Mouse (Mus musculus) thymus, adult 2 months (tissue): Measurements from ENCODE around the gene Hs3st4. TPM values are rescaled to one million over a fixed set of nuclear protein-coding genes. Genes with fewer than 3 reads are reported as not detected.

Source experiments
- DNase-seq: peaks from one replicate; pipeline ENCODE4 v3.0.0; 2021
- H3K27ac ChIP-seq: fragments of 200-500 bp; 2 replicates; pipeline ENCODE4 v1.5.1; 2012; ENCODE audit warnings: low read length, control low read depth; ENCODE audit not compliant: control insufficient read depth, insufficient read depth
- H3K27me3 ChIP-seq: fragments of 200-500 bp; 2 replicates; pipeline ENCODE4 v1.6.1; 2012; ENCODE audit warnings: mild to moderate bottlenecking, low read length, moderate library complexity, mixed read lengths; ENCODE audit not compliant: control insufficient read depth, insufficient read depth
- H3K36me3 ChIP-seq: fragments of 200-500 bp; 2 replicates; pipeline ENCODE4 v1.6.1; 2012; ENCODE audit warnings: mild to moderate bottlenecking, low read length, moderate library complexity; ENCODE audit not compliant: control insufficient read depth, insufficient read depth
- H3K4me1 ChIP-seq: fragments of 200-500 bp; replicated peaks from 2 replicates; pipeline ENCODE4 v1.6.1; 2012; ENCODE audit warnings: low read length; ENCODE audit not compliant: control insufficient read depth, insufficient read depth
- H3K4me3 ChIP-seq: fragments of 200-500 bp; 2 replicates; pipeline ENCODE4 v1.5.1; 2012; ENCODE audit warnings: mild to moderate bottlenecking, low read length, control low read depth, moderate library complexity; ENCODE audit not compliant: control insufficient read depth, insufficient read depth
- CTCF ChIP-seq: fragments of 200-500 bp; IDR thresholded peaks from 2 replicates; pipeline ENCODE4 v1.5.1; 2012; ENCODE audit warnings: mild to moderate bottlenecking, control low read depth, low read length, moderate library complexity, borderline replicate concordance; ENCODE audit not compliant: control insufficient read depth, poor library complexity, insufficient read depth; ENCODE audit errors: extremely low read depth
- POLR2A ChIP-seq: fragments of 200-500 bp; IDR thresholded peaks from 2 replicates; pipeline ENCODE4 v1.6.1; 2012; ENCODE audit warnings: mild to moderate bottlenecking, low read length, control low read depth, moderate library complexity; ENCODE audit not compliant: control insufficient read depth, poor library complexity, insufficient read depth; ENCODE audit errors: extremely low read depth
- WGBS: fragments of 180-500 bp; shearing (Covaris S2); methylation state at CpG from one replicate; pipeline ENCODE4 v1.1.7; 2018; 5-methylcytosine and 5-hydroxymethylcytosine counted together
- polyA plus RNA-seq: library from polyadenylated mRNA; depleted of rRNA; stranded (reverse); fragments of >200 nt; gene quantifications from 2 replicates; pipeline ENCODE4 v1.2.3, GENCODE M21; 2012

Gene Hs3st4
- polyA plus RNA-seq, 1 experiment: 0.03 TPM

- H3K4me1 ChIP-seq: no peaks in the 10 kb centered on the region
- DNase-seq: no peak
- H3K4me3 ChIP-seq: no peak overlapping the region
- H3K36me3 ChIP-seq: no peaks in the 10 kb centered on the region
- no peak overlapping the region for H3K27ac ChIP-seq
- WGBS: 95% methylated on average over 1 of the region's 1 CpGs
- TF ChIP-seq POLR2A (no peak), CTCF (no peak)
- H3K27me3 ChIP-seq: no peaks in the 10 kb centered on the region
These were observed 267.9 kb downstream of the Hs3st4 start for GRCm38 (mm10) chr7:124250566-124250965.

DNA sequence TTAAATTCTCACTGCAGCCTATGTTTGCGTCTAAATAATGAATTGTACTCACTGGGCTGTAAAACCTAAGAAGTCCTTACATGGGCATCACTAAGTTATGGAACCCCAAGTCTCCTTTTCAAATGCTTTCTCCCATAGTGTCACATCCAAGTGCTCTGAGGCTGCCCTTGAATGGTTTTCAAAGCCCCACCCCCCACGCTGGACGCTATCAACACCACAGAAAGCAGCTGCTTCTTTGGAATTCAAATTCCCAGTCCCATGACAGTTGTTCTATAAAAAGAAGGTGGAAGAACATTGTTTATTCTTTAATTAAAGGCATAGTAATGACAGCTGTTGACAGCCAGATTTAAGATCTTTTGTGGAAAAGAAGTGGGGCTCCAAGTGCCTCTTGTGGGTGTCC is 275.8 kb downstream of the Hs3st4 start:
- TF ChIP-seq CTCF (no peak), POLR2A (no peak)
- H3K36me3 ChIP-seq: no peaks in the 10 kb centered on the region
- no peak overlapping the region for H3K4me3 ChIP-seq
- H3K4me1 ChIP-seq: no peaks in the 10 kb centered on the region
- WGBS: 80% methylated on average over 3 of the region's 3 CpGs
- H3K27me3 ChIP-seq: no peaks in the 10 kb centered on the region
- DNase-seq: no peak
- no peak overlapping the region for H3K27ac ChIP-seq

- no peaks in the 10 kb centered on the region for H3K27me3 ChIP-seq
- H3K27ac ChIP-seq: no peak overlapping the region
- TF ChIP-seq CTCF (no peak), POLR2A (no peak)
- no peaks in the 10 kb centered on the region for H3K4me1 ChIP-seq
- H3K4me3 ChIP-seq: no peak overlapping the region
- no peaks in the 10 kb centered on the region for H3K36me3 ChIP-seq
- no peak for DNase-seq
These were observed 288.1 kb downstream of the Hs3st4 start for GRCm38 (mm10) chr7:124270734-124271133.

DNA sequence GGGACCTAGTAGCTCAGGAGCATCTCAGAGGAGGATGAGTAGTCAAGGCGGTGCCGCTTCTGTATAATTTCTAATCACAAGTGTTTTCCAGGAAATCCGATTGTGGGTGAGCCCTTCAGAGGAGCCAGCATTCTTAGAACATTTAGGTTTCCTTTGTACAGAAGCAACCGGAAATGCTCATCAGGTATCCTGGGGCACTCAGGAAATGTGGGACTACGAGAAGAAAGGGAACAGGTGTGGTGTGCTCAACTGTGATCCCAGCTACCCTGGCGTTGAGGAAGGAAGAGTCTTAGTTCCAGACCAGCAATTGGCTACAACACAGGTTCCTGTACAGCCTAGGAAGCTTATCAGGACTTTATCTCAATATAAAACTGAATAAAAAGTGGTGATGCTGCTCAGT is 307.2 kb downstream of the Hs3st4 start:
- Histone ChIP-seq H3K27ac (no peak overlapping the region), H3K4me1 (no peaks in the 10 kb centered on the region), H3K36me3 (no peaks in the 10 kb centered on the region), H3K27me3 (no peaks in the 10 kb centered on the region), H3K4me3 (no peak overlapping the region)
- DNase-seq: no peak
- TF ChIP-seq POLR2A: no peak
- no peak for TF ChIP-seq CTCF
- 72% methylated on average over 6 of the region's 6 CpGs for WGBS

- H3K36me3 ChIP-seq: no peaks in the 10 kb centered on the region
- TF ChIP-seq POLR2A: no peak
- no peak for TF ChIP-seq CTCF
- no peak overlapping the region for H3K4me3 ChIP-seq
- no peaks in the 10 kb centered on the region for H3K4me1 ChIP-seq
- 95% methylated on average over 4 of the region's 4 CpGs for WGBS
- H3K27ac ChIP-seq: no peak overlapping the region
- DNase-seq: no peak
- H3K27me3 ChIP-seq: no peaks in the 10 kb centered on the region
These were observed 336.8 kb downstream of the Hs3st4 start for GRCm38 (mm10) chr7:124319451-124319850.

- Histone ChIP-seq H3K27ac (no peak overlapping the region), H3K4me3 (no peak overlapping the region), H3K27me3 (no peaks in the 10 kb centered on the region), H3K4me1 (no peaks in the 10 kb centered on the region), H3K36me3 (no peaks in the 10 kb centered on the region)
- DNase-seq: no peak
- 87% methylated on average over 1 of the region's 1 CpGs for WGBS
- TF ChIP-seq CTCF: no peak
- TF ChIP-seq POLR2A: no peak
These were observed 353.0 kb downstream of the Hs3st4 start for GRCm38 (mm10) chr7:124335635-124336034.

DNA sequence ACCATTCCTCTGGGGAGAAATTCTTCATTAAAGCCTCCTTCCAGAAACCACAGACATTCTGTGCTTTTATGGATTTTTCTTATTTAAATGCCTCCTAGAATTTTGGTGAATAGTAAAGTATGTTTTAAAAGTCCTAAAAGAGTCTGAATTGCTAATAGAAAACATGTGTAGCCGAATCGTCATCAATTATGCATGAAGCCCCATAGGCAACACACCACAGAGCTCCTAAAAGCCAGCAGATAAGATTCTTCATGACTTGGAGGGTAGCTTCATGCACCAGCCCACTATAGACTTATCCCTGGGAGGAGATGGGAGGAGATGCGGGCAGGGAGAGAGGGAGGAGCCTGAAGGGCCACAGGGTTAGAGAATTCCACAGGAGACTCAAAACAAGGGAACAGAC is 358.8 kb downstream of the Hs3st4 start:
- Histone ChIP-seq H3K27ac (no peak overlapping the region), H3K4me3 (no peak overlapping the region), H3K36me3 (no peaks in the 10 kb centered on the region), H3K4me1 (no peaks in the 10 kb centered on the region), H3K27me3 (no peaks in the 10 kb centered on the region)
- no peak for TF ChIP-seq CTCF
- no peak for TF ChIP-seq POLR2A
- WGBS: 96% methylated on average over 3 of the region's 3 CpGs
- no peak for DNase-seq
